Comparison of ENCODE assay signal across 10 mouse cellular contexts in genomic region chr4:137480191-137480992, GRCm38 (mm10). TPM values are rescaled to one million over a fixed set of nuclear protein-coding genes. Genes with fewer than 3 reads are reported as not detected.
DNase-seq lines count a peak whose midpoint lies in the region; ATAC-seq and TF ChIP-seq lines count a peak whose summit lies in the region.
"Had no signal": no experiment of that assay in that cellular context is flagged by ENCODE, and none has a peak within 500 bp of the region (broad histone marks: within the 10 kb centered on the region; RNA-seq: fewer than 3 reads in every experiment).

No protein-coding gene starts in this region.

- intact Hi-C loops in gastrocnemius, postnatal 14 days (cut with DNase I; ENCODE audit: low total_unique reads), result no loop called here

- peak overlapping the region; percentile 36 for H3K4me3 ChIP-seq in heart, embryonic 10.5 days
- H3K4me3 ChIP-seq in liver, adult 2 months (ENCODE audit: insufficient read depth, low read depth, low read length), result no peak overlapping the region

- peak; percentile 23 for ATAC-seq in Patski
- ATAC-seq in erythroid progenitor cell, adult 5-6 weeks (replicated peaks; ENCODE audit: low FRiP score, poor library complexity, severe bottlenecking), result no peak

- no peaks in the 10 kb centered on the region for H3K9me3 ChIP-seq in heart, embryonic 10.5 days

- H3K27me3 ChIP-seq in heart, embryonic 10.5 days (ENCODE audit: insufficient read depth, poor library complexity, severe bottlenecking), result no peaks in the 10 kb centered on the region
- H3K27me3 ChIP-seq in Patski, result no peaks in the 10 kb centered on the region
- H3K27me3 ChIP-seq in liver, adult 2 months (ENCODE audit: control insufficient read depth, insufficient read depth, low read length), result no peaks in the 10 kb centered on the region
- H3K27me3 ChIP-seq: CH12.LX had no signal

- POLR2A ChIA-PET in Patski (lab: Charles Lee), result no interaction called here

- peaks cover 10% of the 10 kb centered on the region; the same call in 1 of the 2 replicates for H3K36me3 ChIP-seq in heart, embryonic 10.5 days
- no peaks in the 10 kb centered on the region for H3K36me3 ChIP-seq in liver, adult 2 months (ENCODE audit: control insufficient read depth, insufficient read depth, low read length)

- in situ Hi-C loops in Patski (cut with MboI; ENCODE audit: low pct_unique_long_range_greater_than_20kb), result no loop called here

- no peak for DNase-seq in heart, embryonic 10.5 days (ENCODE audit: low spot score)
- no peak for DNase-seq in heart, adult 18-20 months
- DNase-seq in Patski (ENCODE audit: low read depth, low spot score), result no peak
- DNase-seq in kidney, adult 11 months, result peak; percentile 83
- DNase-seq in liver, adult 2 months (ENCODE audit: extremely low read depth, low read depth, low spot score), result peak; percentile 92
- DNase-seq in urinary bladder, postnatal 14 days (ENCODE audit: low spot score), result no peak
- DNase-seq in gastrocnemius, postnatal 14 days, result no peak

- no peaks in the 10 kb centered on the region for H3K79me2 ChIP-seq in liver, adult 2 months (ENCODE audit: control insufficient read depth, insufficient read depth, low read length)

- peaks cover 95% of the 10 kb centered on the region for H3K4me1 ChIP-seq in heart, embryonic 10.5 days
- H3K4me1 ChIP-seq in liver, adult 2 months (ENCODE audit: control insufficient read depth, insufficient read depth, low read length), result peaks cover 18% of the 10 kb centered on the region

- CTCF ChIA-PET in Patski (lab: Charles Lee), result no interaction called here

- no peak for TF ChIP-seq CTCF in Patski (IDR thresholded peaks at IDR 0.05)
- TF ChIP-seq CTCF in liver, adult 2 months (IDR thresholded peaks at IDR 0.05; ENCODE audit: low read depth, low read length), result no peak

- no peak overlapping the region for H3K9ac ChIP-seq in liver, adult 2 months (ENCODE audit: low read depth, low read length)

- TF ChIP-seq POLR2A in liver, adult 2 months (IDR thresholded peaks at IDR 0.05; ENCODE audit: extremely low read depth, insufficient read depth, low read length), result no peak

- peak overlapping the region; percentile 85 for H3K27ac ChIP-seq in heart, embryonic 10.5 days
- no peak overlapping the region for H3K27ac ChIP-seq in liver, adult 2 months (replicated peaks; ENCODE audit: insufficient read depth, low read depth, low read length)

- WGBS in heart, embryonic 10.5 days, result 17% methylated on average over 19 of the region's 19 CpGs
- 24% methylated on average over 18 of the region's 19 CpGs for WGBS in liver, adult 2 months

RNA-seq across cellular contexts. Expression of gene Hspg2, which starts 11.8 kb away (rescaled TPM):
- polyA plus RNA-seq in heart, embryonic 10.5 days (2016; fragmentation: Nextera tagmentation; extraction: Ambion mirVana), result 52.0 and 58.9 TPM in 2 replicates
- total RNA-seq in heart, adult 18-20 months (2021), result 100 to 1,000 TPM; 153 to 170 TPM
- polyA plus RNA-seq in Patski (2021), result 133 TPM
- 7.2 and 11.8 TPM in 2 replicates for total RNA-seq in liver, adult 2 months (2014; rRNA removed)
- 7.2 and 7.6 TPM in 2 replicates for polyA plus RNA-seq in liver, adult 2 months (2012; rRNA removed)
- not detected in 2 replicates for total RNA-seq in erythroid progenitor cell, adult 5-6 weeks (2015; ENCODE audit: low replicate concordance)
- total RNA-seq in erythroid progenitor cell, adult 5-6 weeks (2017; ENCODE audit: low replicate concordance), result 0.13 TPM in 1 of 2 replicates, not detected in the other
- total RNA-seq in gastrocnemius, postnatal 14 days (2021), result 100 to 1,000 TPM; 193 to 224 TPM

RNA-seq across cellular contexts. Expression of gene 1700013G24Rik, which starts 27.3 kb away (rescaled TPM):
- not detected in 2 replicates for polyA plus RNA-seq in heart, embryonic 10.5 days (2016; fragmentation: Nextera tagmentation; extraction: Ambion mirVana)
- total RNA-seq in heart, adult 18-20 months (2021), result not detected
- not detected for polyA plus RNA-seq in Patski (2021)
- total RNA-seq in liver, adult 2 months (2014; rRNA removed), result not detected in 2 replicates
- polyA plus RNA-seq in liver, adult 2 months (2012; rRNA removed), result 0.09 TPM in 1 of 2 replicates, not detected in the other
- not detected in 2 replicates for total RNA-seq in erythroid progenitor cell, adult 5-6 weeks (2015; ENCODE audit: low replicate concordance)
- not detected in 2 replicates for total RNA-seq in erythroid progenitor cell, adult 5-6 weeks (2017; ENCODE audit: low replicate concordance)
- total RNA-seq in gastrocnemius, postnatal 14 days (2021), result not detected
- total RNA-seq: CH12.LX; left cerebral cortex, postnatal 25 days had no signal

RNA-seq across cellular contexts. Expression of gene Cela3b, which starts 50.1 kb away (rescaled TPM):
- polyA plus RNA-seq in heart, embryonic 10.5 days (2016; fragmentation: Nextera tagmentation; extraction: Ambion mirVana), result not detected in 2 replicates
- not detected for total RNA-seq in heart, adult 18-20 months (2021)
- polyA plus RNA-seq in Patski (2021), result not detected
- total RNA-seq in liver, adult 2 months (2014; rRNA removed), result 16.6 and 59.5 TPM in 2 replicates
- 0.42 and 1.0 TPM in 2 replicates for polyA plus RNA-seq in liver, adult 2 months (2012; rRNA removed)
- not detected in 2 replicates for total RNA-seq in erythroid progenitor cell, adult 5-6 weeks (2015; ENCODE audit: low replicate concordance)
- total RNA-seq in erythroid progenitor cell, adult 5-6 weeks (2017; ENCODE audit: low replicate concordance), result not detected in 2 replicates
- not detected for total RNA-seq in gastrocnemius, postnatal 14 days (2021)
- total RNA-seq: CH12.LX; left cerebral cortex, postnatal 25 days had no signal

Comparison
In these comparisons a context has a peak if more than half of its experiments do, and no peak if none do; other contexts are left out.
1. DNase-seq: peak in kidney, adult 11 months (single experiment) and liver, adult 2 months (single experiment); none in heart, embryonic 10.5 days (single experiment), heart, adult 18-20 months (0 of 2), Patski (single experiment), urinary bladder, postnatal 14 days (single experiment) and gastrocnemius, postnatal 14 days (single experiment).
2. RNA of gene Hspg2, which starts 11.8 kb away (total RNA-seq): 193 to 224 TPM in gastrocnemius, postnatal 14 days and 153 to 170 TPM in heart, adult 18-20 months; 7.2 to 11.8 TPM in liver, adult 2 months and 0.13 TPM in erythroid progenitor cell, adult 5-6 weeks; every median in the first group is over 10 times any median in the second.
3. RNA of gene Cela3b, which starts 50.1 kb away (total RNA-seq): 16.6 to 59.5 TPM in liver, adult 2 months; not detected in gastrocnemius, postnatal 14 days, not detected in heart, adult 18-20 months and not detected in erythroid progenitor cell, adult 5-6 weeks; every median in the first group is over 10 times any median in the second.